Mouse (Mus musculus) olfactory bulb, adult 2 months (tissue): Measurements from ENCODE around the gene Camta1. TPM values are rescaled to one million over a fixed set of nuclear protein-coding genes. Genes with fewer than 3 reads are reported as not detected.

Experiments
- H3K27ac ChIP-seq: fragments of 200-500 bp; 2 replicates; pipeline ENCODE4 v1.5.1; 2012; ENCODE audit warnings: low read depth, low read length; ENCODE audit not compliant: insufficient read depth
- H3K4me1 ChIP-seq: fragments of 200-500 bp; 2 replicates; pipeline ENCODE4 v1.6.1; 2012; ENCODE audit warnings: low read length; ENCODE audit not compliant: control insufficient read depth, insufficient read depth
- H3K4me3 ChIP-seq: fragments of 200-500 bp; 2 replicates; pipeline ENCODE4 v1.5.1; 2012; ENCODE audit warnings: mild to moderate bottlenecking, low read depth, low read length, moderate library complexity; ENCODE audit not compliant: insufficient read depth
- CTCF ChIP-seq: fragments of 200-500 bp; IDR thresholded peaks from 2 replicates; pipeline ENCODE4 v1.5.1; 2012; ENCODE audit warnings: low read depth, mild to moderate bottlenecking, low read length, moderate library complexity; ENCODE audit not compliant: insufficient read depth
- POLR2A ChIP-seq: fragments of 200-500 bp; IDR thresholded peaks from 2 replicates; pipeline ENCODE4 v1.6.1; 2012; ENCODE audit warnings: mild to moderate bottlenecking, low read depth, low read length, moderate library complexity; ENCODE audit not compliant: insufficient read depth
- WGBS: fragments of 180-500 bp; shearing (Covaris S2); methylation state at CpG from one replicate; pipeline ENCODE4 v1.1.7; 2018; 5-methylcytosine and 5-hydroxymethylcytosine counted together
- polyA plus RNA-seq: library from polyadenylated mRNA; stranded (reverse); fragments of >200 nt; gene quantifications from 2 replicates; pipeline ENCODE4 v1.2.4, GENCODE M21; 2012; ENCODE audit warnings: low replicate concordance; ENCODE audit not compliant: missing spikeins, insufficient read depth, insufficient read length

Gene Camta1
- polyA plus RNA-seq, 1 experiment, result 363 TPM

- peaks cover 9% of the 10 kb centered on the region for H3K4me1 ChIP-seq
- no peak for TF ChIP-seq POLR2A
- no peak for TF ChIP-seq CTCF
- WGBS, result 79% methylated on average over 5 of the region's 5 CpGs
These were observed 363.0 kb downstream of the Camta1 start for GRCm38 (mm10) chr4:151498481-151499276.

GRCm38 (mm10) chr4:151496581-151496980 is 365.1 kb downstream of the Camta1 start:
- H3K27ac ChIP-seq, result no peak overlapping the region
- H3K4me3 ChIP-seq, result no peak overlapping the region
- peaks cover 9% of the 10 kb centered on the region for H3K4me1 ChIP-seq
- TF ChIP-seq POLR2A (no peak), CTCF (no peak)
- 86% methylated on average over 5 of the region's 5 CpGs for WGBS

More at GRCm38 (mm10) chr4:151498481-151499276, 363.0 kb downstream of the Camta1 start:
- Histone ChIP-seq H3K4me3 (no peak overlapping the region), H3K27ac (no peak overlapping the region)

- TF ChIP-seq POLR2A, result no peak
- no peak for TF ChIP-seq CTCF
- peaks cover 9% of the 10 kb centered on the region for H3K4me1 ChIP-seq
- 85% methylated on average over 11 of the region's 11 CpGs for WGBS
These were observed 366.3 kb downstream of the Camta1 start for GRCm38 (mm10) chr4:151495276-151495882.

GRCm38 (mm10) chr4:151492786-151493185 is 368.9 kb downstream of the Camta1 start:
- Histone ChIP-seq H3K4me1 (peaks cover 5% of the 10 kb centered on the region), H3K4me3 (no peak overlapping the region), H3K27ac (no peak overlapping the region)
- no peak for TF ChIP-seq POLR2A
- 94% methylated on average over 10 of the region's 10 CpGs for WGBS

More at GRCm38 (mm10) chr4:151495276-151495882, 366.3 kb downstream of the Camta1 start:
- Histone ChIP-seq H3K4me3 (no peak overlapping the region), H3K27ac (no peak overlapping the region)

GRCm38 (mm10) chr4:151483977-151484313 is 377.7 kb downstream of the Camta1 start:
- 46% methylated on average over 8 of the region's 8 CpGs for WGBS
- Histone ChIP-seq H3K4me1 (peaks cover 9% of the 10 kb centered on the region), H3K4me3 (no peak overlapping the region), H3K27ac (no peak overlapping the region)
- TF ChIP-seq CTCF (no peak), POLR2A (no peak)

- Histone ChIP-seq H3K4me1 (peaks cover 9% of the 10 kb centered on the region), H3K27ac (no peak overlapping the region), H3K4me3 (no peak overlapping the region)
- TF ChIP-seq POLR2A (no peak), CTCF (peak; percentile 93)
- WGBS, result 4% methylated on average over 21 of the region's 21 CpGs
These were observed 378.2 kb downstream of the Camta1 start for GRCm38 (mm10) chr4:151483299-151483976.

- 96% methylated on average over 3 of the region's 3 CpGs for WGBS
- Histone ChIP-seq H3K27ac (no peak overlapping the region), H3K4me1 (peaks cover 9% of the 10 kb centered on the region), H3K4me3 (no peak overlapping the region)
- TF ChIP-seq POLR2A (no peak), CTCF (no peak)
These were observed 380.7 kb downstream of the Camta1 start for GRCm38 (mm10) chr4:151480928-151481327.

- Histone ChIP-seq H3K4me3 (no peak overlapping the region), H3K4me1 (no peaks in the 10 kb centered on the region), H3K27ac (no peak overlapping the region)
- TF ChIP-seq CTCF (no peak), POLR2A (no peak)
- 94% methylated on average over 6 of the region's 6 CpGs for WGBS
These were observed 383.7 kb downstream of the Camta1 start for GRCm38 (mm10) chr4:151477950-151478349.

- Histone ChIP-seq H3K27ac (no peak overlapping the region), H3K4me3 (no peak overlapping the region), H3K4me1 (no peaks in the 10 kb centered on the region)
- TF ChIP-seq CTCF, result no peak
- no peak for TF ChIP-seq POLR2A
- WGBS, result 78% methylated on average over 16 of the region's 16 CpGs
These were observed 386.7 kb downstream of the Camta1 start for GRCm38 (mm10) chr4:151474895-151475470.
